Mouse (Mus musculus): ENCODE results near the gene Ldb2. TPM values are rescaled to one million over a fixed set of nuclear protein-coding genes. Genes with fewer than 3 reads are reported as not detected.

The Ldb2 gene
- total and polyA plus RNA-seq, 3 experiments: not detected

DNA sequence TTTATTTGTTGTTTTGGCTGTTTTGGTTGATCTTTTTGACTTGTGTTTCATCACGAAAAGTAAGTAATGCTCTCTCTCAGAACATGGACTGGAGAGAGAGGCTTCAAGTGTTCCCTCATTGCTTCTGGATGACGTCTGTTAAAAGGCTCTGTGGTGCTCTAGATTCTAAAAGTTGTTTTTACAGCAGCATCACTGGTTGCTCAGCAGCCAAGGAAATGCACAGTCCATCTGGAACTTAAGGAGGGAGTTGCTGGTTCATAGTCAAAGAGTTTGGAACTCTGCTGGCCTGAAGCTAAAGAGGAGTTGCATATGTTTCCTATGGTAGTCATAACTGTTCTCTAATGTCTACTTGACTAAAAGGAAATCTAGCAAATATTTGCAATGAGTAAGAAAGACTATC is 6.5 kb upstream of the Ldb2 start:
- no peak for DNase-seq (ENCODE audit: low read depth, low spot score)
- no peak overlapping the region for H3K9ac ChIP-seq (ENCODE audit: control insufficient read depth, low read depth, low read length, poor library complexity, severe bottlenecking)
- H3K27ac ChIP-seq (ENCODE audit: control insufficient read depth, low read depth, low read length): no peak overlapping the region
- H3K27me3 ChIP-seq (ENCODE audit: control insufficient read depth in 1 of 2, insufficient read depth in 2 of 2, low read length in 2 of 2): peaks cover 0 to 2% of the 10 kb centered on the region in 2 experiments; a peak in 1 of 4 replicates
- no peak for TF ChIP-seq MYC (IDR thresholded peaks at IDR 0.05; ENCODE audit: low read depth, low read length)
- TF ChIP-seq JUND (IDR thresholded peaks at IDR 0.05; ENCODE audit: low read depth, low read length): no peak
- no peak for TF ChIP-seq MAZ (IDR thresholded peaks at IDR 0.05; ENCODE audit: low read depth, low read length)
- TF ChIP-seq ZKSCAN1 (IDR thresholded peaks at IDR 0.05; ENCODE audit: low read depth, low read length): no peak
- TF ChIP-seq USF1 (IDR thresholded peaks at IDR 0.05; ENCODE audit: low read depth, low read length): no peak
- TF ChIP-seq MAX (IDR thresholded peaks at IDR 0.05; ENCODE audit: low read length): no peak
- no peak for TF ChIP-seq UBTF (IDR thresholded peaks at IDR 0.05; ENCODE audit: borderline replicate concordance, insufficient read depth, low read depth, low read length)
- no peaks in the 10 kb centered on the region for H3K9me3 ChIP-seq (replicated peaks; ENCODE audit: insufficient read depth, low read length)
- no peak overlapping the region for H3K4me3 ChIP-seq (ENCODE audit: control insufficient read depth in 1 of 2, insufficient read depth in 1 of 2, low read depth in 2 of 2, low read length in 2 of 2)
- H3K36me3 ChIP-seq (ENCODE audit: control insufficient read depth in 1 of 2, insufficient read depth in 2 of 2, low read length in 2 of 2): no peaks in the 10 kb centered on the region
- no peaks in the 10 kb centered on the region for H3K79me2 ChIP-seq (ENCODE audit: control insufficient read depth, insufficient read depth, low read length, poor library complexity)
- H3K4me1 ChIP-seq (ENCODE audit: control insufficient read depth in 1 of 2, insufficient read depth in 2 of 2, low read length in 2 of 2): no peaks in the 10 kb centered on the region

DNA sequence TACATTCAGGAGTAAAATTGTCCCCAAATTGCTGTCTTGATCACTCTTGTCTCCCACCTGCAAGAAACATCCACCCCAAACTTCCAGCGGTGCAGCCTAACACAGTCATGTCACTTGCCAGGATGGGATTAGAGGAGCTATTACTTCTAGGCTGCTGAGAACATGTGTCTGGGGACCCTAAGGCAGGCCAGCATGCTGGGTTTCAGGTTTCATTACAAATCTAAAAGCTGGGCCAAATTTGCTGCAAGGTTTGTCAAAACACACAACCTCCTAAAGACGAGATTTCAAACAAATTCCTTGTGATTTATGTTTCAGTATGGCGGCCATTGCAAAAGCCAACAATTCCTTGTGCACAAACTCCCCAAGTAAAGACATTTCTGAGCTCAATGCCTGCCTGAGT is 1.6 kb upstream of the Ldb2 start:
- no peak for TF ChIP-seq MYC (IDR thresholded peaks at IDR 0.05; ENCODE audit: low read depth, low read length)
- no peak for TF ChIP-seq RAD21 (IDR thresholded peaks at IDR 0.05; ENCODE audit: low read depth, low read length)
- no peak for TF ChIP-seq GATA1 (IDR thresholded peaks at IDR 0.05; ENCODE audit: low read depth, low read length)
- no peak for TF ChIP-seq USF1 (IDR thresholded peaks at IDR 0.05; ENCODE audit: low read depth, low read length)
- H3K4me1 ChIP-seq (ENCODE audit: control insufficient read depth in 1 of 2, insufficient read depth in 2 of 2, low read length in 2 of 2): no peaks in the 10 kb centered on the region
- no peak overlapping the region for H3K9ac ChIP-seq (ENCODE audit: control insufficient read depth, low read depth, low read length, poor library complexity, severe bottlenecking)
- H3K27me3 ChIP-seq (ENCODE audit: control insufficient read depth in 1 of 2, insufficient read depth in 2 of 2, low read length in 2 of 2): no peaks in the 10 kb centered on the region
- no peaks in the 10 kb centered on the region for H3K9me3 ChIP-seq (replicated peaks; ENCODE audit: insufficient read depth, low read length)
- no peaks in the 10 kb centered on the region for H3K79me2 ChIP-seq (ENCODE audit: control insufficient read depth, insufficient read depth, low read length, poor library complexity)
- no peak overlapping the region for H3K4me3 ChIP-seq (ENCODE audit: control insufficient read depth in 1 of 2, insufficient read depth in 1 of 2, low read depth in 2 of 2, low read length in 2 of 2)
- no peak overlapping the region for H3K27ac ChIP-seq (ENCODE audit: control insufficient read depth, low read depth, low read length)
- DNase-seq (ENCODE audit: low read depth, low spot score): no peak
- no peaks in the 10 kb centered on the region for H3K36me3 ChIP-seq (ENCODE audit: control insufficient read depth in 1 of 2, insufficient read depth in 2 of 2, low read length in 2 of 2)

DNA sequence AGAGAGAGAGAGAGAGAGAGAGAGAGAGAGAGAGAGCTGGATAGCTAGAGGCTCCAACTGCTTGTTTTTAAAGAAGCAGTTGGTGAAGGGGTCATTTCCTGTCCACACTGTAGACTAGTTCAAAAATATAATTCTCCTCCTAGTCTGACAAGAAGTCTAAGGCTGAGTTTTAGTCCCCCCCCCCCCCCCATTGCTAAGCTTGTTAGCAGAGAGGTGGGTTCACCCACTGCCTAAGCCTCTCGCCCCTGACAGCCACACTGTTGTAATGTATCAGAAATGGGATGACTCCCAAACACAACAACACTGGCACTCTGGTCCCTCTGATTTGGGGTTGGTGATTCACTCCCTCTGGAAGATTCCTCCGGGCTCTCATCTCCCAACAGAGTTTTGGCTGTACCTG is 381 bp upstream of the Ldb2 start:
- no peaks in the 10 kb centered on the region for H3K4me1 ChIP-seq (ENCODE audit: control insufficient read depth in 1 of 2, insufficient read depth in 2 of 2, low read length in 2 of 2)
- no peak overlapping the region for H3K27ac ChIP-seq (ENCODE audit: control insufficient read depth, low read depth, low read length)
- DNase-seq (ENCODE audit: low read depth, low spot score): no peak
- no peaks in the 10 kb centered on the region for H3K9me3 ChIP-seq (replicated peaks; ENCODE audit: insufficient read depth, low read length)
- H3K9ac ChIP-seq (ENCODE audit: control insufficient read depth, low read depth, low read length, poor library complexity, severe bottlenecking): no peak overlapping the region
- H3K4me3 ChIP-seq (ENCODE audit: control insufficient read depth in 1 of 2, insufficient read depth in 1 of 2, low read depth in 2 of 2, low read length in 2 of 2): no peak overlapping the region
- H3K36me3 ChIP-seq (ENCODE audit: control insufficient read depth in 1 of 2, insufficient read depth in 2 of 2, low read length in 2 of 2): no peaks in the 10 kb centered on the region
- H3K27me3 ChIP-seq (ENCODE audit: control insufficient read depth in 1 of 2, insufficient read depth in 2 of 2, low read length in 2 of 2): no peaks in the 10 kb centered on the region
- H3K79me2 ChIP-seq (ENCODE audit: control insufficient read depth, insufficient read depth, low read length, poor library complexity): no peaks in the 10 kb centered on the region
- TF ChIP-seq SMC3 (IDR thresholded peaks at IDR 0.05; ENCODE audit: low read depth, low read length): no peak
- TF ChIP-seq CTCF (IDR thresholded peaks at IDR 0.05 in 2 of 3, conservative IDR thresholded peaks at IDR 0.05 in 1 of 3; ENCODE audit: control insufficient read depth in 1 of 3, insufficient read depth in 1 of 3, low read depth in 2 of 3, low read length in 3 of 3, poor library complexity in 1 of 3, severe bottlenecking in 1 of 3): no peak
- no peak for TF ChIP-seq TBP (IDR thresholded peaks at IDR 0.05; ENCODE audit: low read depth, low read length)
- TF ChIP-seq MAZ (IDR thresholded peaks at IDR 0.05; ENCODE audit: low read depth, low read length): no peak
- no peak for TF ChIP-seq JUND (IDR thresholded peaks at IDR 0.05; ENCODE audit: low read depth, low read length)
- no peak for TF ChIP-seq RAD21 (IDR thresholded peaks at IDR 0.05; ENCODE audit: low read depth, low read length)
- TF ChIP-seq HCFC1 (IDR thresholded peaks at IDR 0.05; ENCODE audit: low read depth, low read length): no peak
- TF ChIP-seq RCOR1 (IDR thresholded peaks at IDR 0.05; ENCODE audit: low read depth, low read length): no peak
- TF ChIP-seq MYC (IDR thresholded peaks at IDR 0.05; ENCODE audit: low read depth, low read length): no peak
- no peak for TF ChIP-seq CHD2 (IDR thresholded peaks at IDR 0.05; ENCODE audit: low read length)
- no peak for TF ChIP-seq ZNF384 (IDR thresholded peaks at IDR 0.05; ENCODE audit: low read depth, low read length)
- TF ChIP-seq CHD1 (IDR thresholded peaks at IDR 0.05; ENCODE audit: low read depth, low read length): no peak
